Mouse (Mus musculus): ENCODE data around the gene Sqor.

The Sqor gene

GRCm38 (mm10) chr2:122765071-122765793 is at the start of gene Sqor:
Gene Sqor (plus strand): TSS chr2:122765237.
- DNase-seq = peak; percentile 86

- DNase-seq = no peak
These were observed 48.7 kb upstream of the Sqor start for GRCm38 (mm10) chr2:122716301-122716842.

- DNase-seq = no peak
These were observed 45.8 kb upstream of the Sqor start for GRCm38 (mm10) chr2:122719232-122719631.

- no peak for DNase-seq
These were observed 44.5 kb upstream of the Sqor start for GRCm38 (mm10) chr2:122720564-122720963.

GRCm38 (mm10) chr2:122725604-122726003 is 39.4 kb upstream of the Sqor start:
- DNase-seq = peak; percentile 37

GRCm38 (mm10) chr2:122731456-122731855 is 33.6 kb upstream of the Sqor start:
- no peak for DNase-seq

GRCm38 (mm10) chr2:122737894-122738830 is 26.9 kb upstream of the Sqor start, which contains the start of gene Bloc1s6:
Gene Bloc1s6 (plus strand): TSS chr2:122738503.
- peak; percentile 96 for DNase-seq

- DNase-seq = no peak
These were observed 26.0 kb upstream of the Sqor start for GRCm38 (mm10) chr2:122739023-122739422.

- no peak for DNase-seq
These were observed 18.6 kb upstream of the Sqor start for GRCm38 (mm10) chr2:122746461-122746860.

- DNase-seq = peak; percentile 58
These were observed 11.2 kb upstream of the Sqor start for GRCm38 (mm10) chr2:122753739-122754343.

- DNase-seq = no peak
These were observed 5.2 kb upstream of the Sqor start for GRCm38 (mm10) chr2:122759791-122760190.

GRCm38 (mm10) chr2:122762991-122763390 is 2.0 kb upstream of the Sqor start:
- no peak for DNase-seq

GRCm38 (mm10) chr2:122764526-122764925 is 511 bp upstream of the Sqor start:
- DNase-seq = no peak

GRCm38 (mm10) chr2:122765794-122766145 is 733 bp downstream of the Sqor start:
- DNase-seq = no peak

GRCm38 (mm10) chr2:122771002-122771401 is 6.0 kb downstream of the Sqor start:
- DNase-seq = peak; percentile 42

- no peak for DNase-seq
These were observed 7.9 kb downstream of the Sqor start for GRCm38 (mm10) chr2:122772899-122773298.

- no peak for DNase-seq
These were observed 10.5 kb downstream of the Sqor start for GRCm38 (mm10) chr2:122775491-122775890.

GRCm38 (mm10) chr2:122776823-122777222 is 11.8 kb downstream of the Sqor start:
- peak; percentile 10 for DNase-seq

GRCm38 (mm10) chr2:122779967-122780366 is 14.9 kb downstream of the Sqor start:
- no peak for DNase-seq

GRCm38 (mm10) chr2:122780447-122780846 is 15.4 kb downstream of the Sqor start:
- DNase-seq = no peak

GRCm38 (mm10) chr2:122781590-122782356 is 16.7 kb downstream of the Sqor start:
- DNase-seq = peak; percentile 23

- DNase-seq = no peak
These were observed 18.7 kb downstream of the Sqor start for GRCm38 (mm10) chr2:122783730-122784129.
